Mouse (Mus musculus) limb, embryonic 14.5 days (tissue): ENCODE measurements around the gene Arid4b. TPM values are rescaled to one million over a fixed set of nuclear protein-coding genes. Genes with fewer than 3 reads are reported as not detected.
"Not testable (repeated sequence)": the region's sequence is repeated elsewhere in the genome, so short reads cannot be mapped to it uniquely, and the experiment has no call there.

ENCODE experiments used
- ATAC-seq: fragments of 200-750 bp; cut with Nextera tagmentation; 2 replicates; pipeline ENCODE4 v1.8.0; 2017; ENCODE audit warnings: low read depth, moderate number of reproducible peaks, moderate TSS enrichment; ENCODE audit not compliant: low FRiP score
- DNase-seq: peaks from one replicate; pipeline ENCODE4 v3.0.0-alpha.2; 2015; ENCODE audit warnings: low spot score
- H3K27ac ChIP-seq: fragments of 300-500 bp; sonication (generic); replicated peaks from 2 replicates; pipeline ENCODE4 v1.5.1; 2014; ENCODE audit warnings: low read depth, mild to moderate bottlenecking, low read length, moderate library complexity, mixed read lengths
- H3K27me3 ChIP-seq: fragments of 300-500 bp; sonication (generic); 2 replicates; pipeline ENCODE4 v1.6.1; 2014; ENCODE audit warnings: low read length, mixed read lengths; ENCODE audit not compliant: control insufficient read depth, insufficient read depth
- H3K36me3 ChIP-seq: fragments of 300-500 bp; sonication (generic); 2 replicates; pipeline ENCODE4 v1.6.1; 2014; ENCODE audit warnings: mild to moderate bottlenecking, low read length, moderate library complexity, mixed read lengths; ENCODE audit not compliant: control insufficient read depth, insufficient read depth
- H3K4me1 ChIP-seq: fragments of 300-500 bp; sonication (generic); 2 replicates; pipeline ENCODE4 v1.6.1; 2014; ENCODE audit warnings: antibody characterized with exemption, low read length, mixed read lengths; ENCODE audit not compliant: control insufficient read depth, insufficient read depth
- H3K4me2 ChIP-seq: fragments of 300-500 bp; sonication (generic); replicated peaks from 2 replicates; pipeline ENCODE4 v1.6.1; 2014; ENCODE audit warnings: low read depth, mild to moderate bottlenecking, low read length, moderate library complexity; ENCODE audit not compliant: severe bottlenecking
- H3K4me3 ChIP-seq: fragments of 300-500 bp; sonication (generic); replicated peaks from 2 replicates; pipeline ENCODE4 v1.5.1; 2014; ENCODE audit warnings: low read length
- H3K9ac ChIP-seq: fragments of 300-500 bp; sonication (generic); 2 replicates; pipeline ENCODE4 v1.6.1; 2014; ENCODE audit warnings: mild to moderate bottlenecking, low read depth, low read length, moderate library complexity; ENCODE audit not compliant: severe bottlenecking
- H3K9me3 ChIP-seq: fragments of 300-500 bp; sonication (generic); 2 replicates; pipeline ENCODE4 v1.6.1; 2016; ENCODE audit warnings: low read length; ENCODE audit not compliant: control insufficient read depth
- POLR2A ChIP-seq: fragments of 200-500 bp; IDR thresholded peaks from 2 replicates; pipeline ENCODE4 v1.8.0; 2012; ENCODE audit warnings: inconsistent platforms, mild to moderate bottlenecking, moderate library complexity, borderline replicate concordance; ENCODE audit not compliant: insufficient read depth, insufficient read length; ENCODE audit errors: extremely low read depth
- WGBS: fragments of 180-500 bp; shearing (Covaris S2); extraction: QIAGEN DNeasy Blood & Tissue Kit; methylation state at CpG from one replicate; pipeline ENCODE4 v1.1.7; 2014; 5-methylcytosine and 5-hydroxymethylcytosine counted together
- polyA plus RNA-seq, 2 experiments: library from polyadenylated mRNA; depleted of rRNA in 1 of 2; stranded (reverse) in 1 of 2; unstranded in 1 of 2; fragments of >200 nt; fragmentation: Nextera tagmentation in 1 of 2; extraction: Ambion mirVana in 1 of 2; gene quantifications; 2 replicates each; pipeline versions ENCODE4 v1.2.1 to v1.2.3; 2012 to 2014

Gene Arid4b
- polyA plus RNA-seq, 2 experiments = 25.9 to 68.8 TPM

DNA sequence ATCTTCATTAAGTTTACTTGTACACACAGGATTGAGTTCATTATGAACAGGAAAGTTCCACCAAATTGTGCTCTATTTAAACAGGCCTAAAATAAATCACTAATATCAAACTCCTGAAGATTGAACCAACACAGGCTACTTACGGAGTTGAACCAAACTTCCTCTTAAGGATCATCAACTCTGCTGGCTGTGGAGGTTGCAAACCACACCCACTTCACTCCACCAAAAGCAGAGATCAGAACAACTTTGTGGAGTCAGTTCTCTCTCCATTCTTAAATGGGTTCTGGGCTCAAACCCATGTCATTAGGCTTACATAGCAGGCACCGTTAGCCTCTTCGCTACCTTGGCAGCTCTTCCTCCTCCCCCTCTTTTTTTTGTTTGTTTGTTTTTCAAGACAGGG lies 44.2 kb upstream of the Arid4b start:
- 94% methylated on average over 3 of the region's 3 CpGs for WGBS
- Histone ChIP-seq H3K9ac (no peak overlapping the region), H3K4me3 (no peak overlapping the region), H3K36me3 (peaks cover 36% of the 10 kb centered on the region), H3K9me3 (no peaks in the 10 kb centered on the region), H3K4me1 (no peaks in the 10 kb centered on the region), H3K27me3 (no peaks in the 10 kb centered on the region), H3K4me2 (no peak overlapping the region), H3K27ac (no peak overlapping the region)
- no peak for DNase-seq
- ATAC-seq = no peak
- no peak for TF ChIP-seq POLR2A

DNA sequence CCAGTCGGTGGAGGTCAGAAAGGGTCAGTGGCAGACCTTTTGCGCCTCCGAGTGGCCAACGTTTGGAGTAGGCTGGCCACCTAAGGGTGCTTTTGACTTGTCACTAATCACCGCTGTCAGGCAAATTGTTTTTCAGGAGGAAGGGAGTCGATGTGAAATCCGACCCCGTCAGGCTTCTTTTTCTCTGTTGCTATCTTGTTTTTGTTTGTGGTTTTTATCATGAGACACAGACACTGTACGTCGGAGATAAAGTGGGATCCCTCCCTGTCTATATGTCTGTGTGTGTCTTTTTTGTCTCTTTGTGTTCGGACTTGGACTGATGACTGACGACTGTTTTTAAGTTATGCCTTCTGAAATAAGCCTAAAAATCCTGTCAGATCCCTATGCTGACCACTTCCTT lies 41.6 kb upstream of the Arid4b start:
- H3K27ac ChIP-seq, H3K9me3 ChIP-seq, ATAC-seq, H3K4me3 ChIP-seq, DNase-seq, H3K4me1 ChIP-seq, H3K27me3 ChIP-seq, H3K9ac ChIP-seq, H3K4me2 ChIP-seq: not testable (repeated sequence)
- H3K36me3 ChIP-seq = peaks cover 24% of the 10 kb centered on the region
- WGBS = 81% methylated on average over 5 of the region's 12 CpGs

DNA sequence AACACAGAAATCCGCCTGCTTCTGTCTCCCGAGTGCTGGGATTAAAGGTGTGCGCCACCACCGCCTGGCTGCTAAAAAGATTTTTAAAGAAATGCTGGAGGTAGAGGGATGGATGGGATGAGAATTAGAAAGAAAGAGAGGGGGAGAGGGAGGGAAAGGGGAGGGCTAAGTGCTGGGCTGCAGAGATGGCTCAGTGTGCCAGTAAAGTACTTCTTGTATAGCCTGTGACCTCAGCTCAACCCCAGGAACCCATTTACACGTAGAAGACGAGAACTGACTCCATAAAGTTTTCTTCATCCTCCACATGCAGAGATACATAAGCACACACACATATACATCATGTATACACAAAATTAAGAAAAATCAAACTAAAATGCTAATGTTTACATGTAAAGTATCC lies 37.5 kb upstream of the Arid4b start:
- no peak overlapping the region for H3K4me2 ChIP-seq
- 87% methylated on average over 6 of the region's 6 CpGs for WGBS
- H3K9ac ChIP-seq = no peak overlapping the region
- H3K36me3 ChIP-seq = peaks cover 31% of the 10 kb centered on the region
- TF ChIP-seq POLR2A = no peak
- no peak overlapping the region for H3K4me3 ChIP-seq
- H3K9me3 ChIP-seq = no peaks in the 10 kb centered on the region
- ATAC-seq = no peak
- H3K4me1 ChIP-seq = no peaks in the 10 kb centered on the region
- H3K27ac ChIP-seq = no peak overlapping the region
- no peaks in the 10 kb centered on the region for H3K27me3 ChIP-seq
- no peak for DNase-seq

DNA sequence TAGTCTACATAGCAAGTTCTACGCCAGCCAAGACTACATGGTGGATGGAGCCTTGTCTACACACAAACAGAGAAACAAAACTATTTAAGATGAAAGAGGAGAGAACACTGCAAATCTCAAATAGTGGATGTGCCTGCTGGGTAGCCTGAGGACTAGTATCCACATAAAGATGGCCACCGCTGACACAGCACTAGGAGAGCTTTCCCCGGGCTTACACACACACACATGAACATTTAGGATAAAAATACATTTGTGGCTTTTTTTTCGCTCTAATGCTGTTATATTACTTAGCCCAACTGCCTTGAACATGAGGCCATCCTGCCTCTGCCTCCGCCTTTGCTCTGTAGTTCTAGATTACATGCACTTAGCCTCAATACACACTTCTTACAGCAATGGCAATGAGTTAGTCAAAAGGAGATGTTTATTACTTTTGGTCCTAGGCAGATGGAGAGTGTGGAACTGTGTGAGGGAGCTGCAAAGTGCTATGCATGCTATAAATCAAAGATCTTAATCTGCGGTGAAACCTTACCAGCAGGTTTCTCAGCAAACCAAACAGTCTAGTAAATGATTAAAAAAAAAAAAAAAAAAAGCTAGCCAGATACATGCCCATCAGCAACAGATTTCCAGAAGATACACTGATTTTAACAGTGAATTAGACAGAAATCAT lies 36.7 kb upstream of the Arid4b start:
- Histone ChIP-seq H3K9ac (no peak overlapping the region), H3K4me2 (no peak overlapping the region), H3K9me3 (no peaks in the 10 kb centered on the region), H3K36me3 (peaks cover 31% of the 10 kb centered on the region), H3K27me3 (no peaks in the 10 kb centered on the region), H3K4me3 (no peak overlapping the region), H3K4me1 (no peaks in the 10 kb centered on the region), H3K27ac (no peak overlapping the region)
- 95% methylated on average over 6 of the region's 6 CpGs for WGBS
- no peak for DNase-seq
- no peak for ATAC-seq
- no peak for TF ChIP-seq POLR2A

DNA sequence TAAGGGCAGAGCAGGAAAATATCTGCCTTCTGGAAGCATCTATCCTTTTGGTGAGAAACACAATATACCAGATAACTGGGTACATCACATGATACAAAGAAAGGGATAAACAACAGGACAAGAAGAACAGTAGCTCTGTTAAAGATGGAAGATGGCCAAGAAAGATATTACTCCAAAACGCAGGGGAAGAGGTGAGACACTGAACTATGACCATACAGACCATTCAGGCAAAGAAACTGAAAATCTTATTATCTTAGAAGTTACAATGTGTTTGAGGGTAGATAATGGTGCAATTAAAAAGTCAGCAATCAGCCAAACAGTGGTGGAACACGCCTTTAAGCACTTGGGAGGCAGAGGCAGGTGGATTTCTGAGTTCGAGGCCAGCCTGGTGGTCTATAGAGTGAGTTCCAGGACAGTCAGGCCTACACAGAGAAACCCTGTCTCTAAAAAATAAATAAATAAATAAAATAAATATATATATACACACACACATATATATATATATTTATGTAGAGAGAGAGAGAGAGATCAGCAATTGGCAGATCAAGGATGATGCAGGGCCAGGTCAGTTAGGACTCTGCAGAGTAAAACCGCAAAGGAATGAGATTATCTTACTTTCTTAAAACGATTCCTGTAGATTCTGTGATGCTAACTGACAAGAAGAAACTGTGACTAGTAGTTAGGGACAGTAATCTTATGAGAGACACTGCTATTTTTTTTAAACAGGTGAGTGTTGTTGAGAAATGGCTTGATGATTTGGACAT lies 29.5 kb upstream of the Arid4b start:
- no peak overlapping the region for H3K27ac ChIP-seq
- H3K27me3 ChIP-seq = no peaks in the 10 kb centered on the region
- no peak for TF ChIP-seq POLR2A
- H3K4me1 ChIP-seq = peaks cover 2% of the 10 kb centered on the region; the same call in 1 of the 2 replicates
- 84% methylated on average over 5 of the region's 5 CpGs for WGBS
- H3K36me3 ChIP-seq = peaks cover 8% of the 10 kb centered on the region
- no peaks in the 10 kb centered on the region for H3K9me3 ChIP-seq
- no peak for DNase-seq
- ATAC-seq = no peak
- H3K4me2 ChIP-seq = no peak overlapping the region
- no peak overlapping the region for H3K9ac ChIP-seq
- no peak overlapping the region for H3K4me3 ChIP-seq
